Mouse (Mus musculus) B cell, adult 2 months (primary cell): ENCODE measurements around the gene Isoc2b.
"Not testable (repeated sequence)": the region's sequence is repeated elsewhere in the genome, so short reads cannot be mapped to it uniquely, and the experiment has no call there.

ENCODE experiments used
- DNase-seq, 2 experiments: peaks; one replicate each; pipeline ENCODE4 v3.0.0; 2022

Gene Isoc2b

DNA sequence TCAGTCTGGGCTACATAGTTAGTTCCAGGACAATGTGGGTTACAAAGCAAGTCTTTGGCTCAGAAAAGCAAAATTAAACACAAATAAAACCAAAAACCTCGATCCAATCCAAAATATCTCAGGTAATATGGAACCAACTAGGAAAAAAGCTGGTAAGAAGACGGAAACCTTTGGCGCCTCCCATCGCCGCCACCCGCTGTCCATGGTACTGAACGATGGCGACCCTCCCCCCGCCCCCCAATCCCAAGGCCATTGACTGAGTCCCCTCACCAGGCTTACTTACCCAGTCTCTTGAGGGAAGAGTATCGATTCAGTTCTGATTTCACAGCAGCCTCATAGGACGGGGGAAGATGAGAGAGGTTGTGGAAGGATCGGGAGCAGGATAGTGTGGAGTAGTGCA, 39.6 kb downstream of the Isoc2b start:
- DNase-seq = no peak

DNA sequence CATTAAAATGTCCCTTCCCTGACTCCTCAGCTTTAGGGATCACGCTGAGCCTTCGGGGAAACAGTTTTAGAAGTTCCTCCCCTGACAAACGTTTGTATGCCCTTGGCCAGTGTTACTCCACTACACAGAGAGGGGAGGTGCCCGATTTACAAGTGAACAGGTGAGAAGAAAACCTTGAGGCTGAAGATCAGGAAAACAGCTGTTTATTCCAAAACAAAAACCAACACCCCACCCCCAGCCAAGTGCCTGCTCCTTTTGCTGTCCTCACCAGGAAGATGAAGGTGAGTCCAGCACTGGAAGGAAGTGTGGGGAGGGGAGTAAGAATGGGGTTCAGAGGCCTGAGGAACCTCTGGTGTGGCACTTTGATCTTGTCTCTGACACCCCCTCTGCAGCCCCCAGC, 44.7 kb downstream of the Isoc2b start:
- DNase-seq = no peak

DNA sequence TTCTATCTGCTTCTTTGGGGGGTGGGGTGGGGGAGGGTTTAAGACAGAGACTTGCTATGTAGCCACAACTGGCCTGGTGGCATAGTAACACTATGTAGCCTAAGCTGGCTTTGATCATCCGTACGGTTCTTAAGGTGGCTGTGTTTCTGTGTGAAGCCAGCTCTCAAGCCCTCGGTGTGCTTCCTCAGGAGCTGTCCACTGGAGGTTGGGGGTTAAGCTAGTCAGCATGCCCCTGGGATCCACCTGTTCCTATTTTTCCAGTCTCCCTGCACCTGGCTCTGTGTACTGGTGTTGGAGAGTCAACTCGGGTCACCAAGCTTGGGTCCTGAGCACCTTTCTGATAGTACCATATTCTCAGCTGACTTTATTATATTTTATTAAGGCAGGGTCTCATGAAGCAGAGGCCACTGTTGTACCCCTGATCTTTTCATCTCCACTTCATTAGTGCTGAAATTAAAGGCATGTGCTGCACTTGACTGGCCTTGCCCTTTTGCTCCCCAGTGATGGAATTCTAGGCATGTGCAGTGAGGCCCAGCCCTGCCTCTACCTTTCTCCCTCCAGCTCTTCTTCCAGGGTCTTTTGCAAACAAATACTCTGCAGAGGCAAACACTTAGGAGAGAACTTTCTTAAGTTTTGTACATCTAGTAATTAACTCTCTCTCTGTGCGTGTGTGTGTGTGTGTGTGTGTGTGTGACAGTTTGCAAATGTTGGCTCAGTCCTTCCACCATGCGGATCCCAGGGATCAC, 47.7 kb downstream of the Isoc2b start:
- DNase-seq = no peak

DNA sequence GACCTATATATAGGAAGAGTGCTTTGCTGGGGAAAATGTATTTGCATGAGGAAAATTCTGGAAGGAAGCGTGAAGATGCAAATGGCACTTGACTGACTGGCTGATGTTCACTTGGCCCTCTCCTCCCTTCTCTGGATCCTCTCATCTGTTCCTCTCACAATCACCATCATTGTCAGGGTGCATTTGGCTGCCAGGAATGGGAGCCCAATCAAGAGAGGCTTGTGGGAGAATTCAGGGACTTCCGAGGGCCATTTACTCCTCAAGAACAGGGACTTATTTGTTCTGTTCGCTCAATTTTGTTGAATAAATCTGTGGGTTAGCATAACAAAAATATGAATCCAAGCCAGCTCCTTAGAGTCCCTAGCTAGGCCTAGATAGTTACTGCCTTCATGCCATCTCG, 48.4 kb downstream of the Isoc2b start:
- no peak for DNase-seq

DNA sequence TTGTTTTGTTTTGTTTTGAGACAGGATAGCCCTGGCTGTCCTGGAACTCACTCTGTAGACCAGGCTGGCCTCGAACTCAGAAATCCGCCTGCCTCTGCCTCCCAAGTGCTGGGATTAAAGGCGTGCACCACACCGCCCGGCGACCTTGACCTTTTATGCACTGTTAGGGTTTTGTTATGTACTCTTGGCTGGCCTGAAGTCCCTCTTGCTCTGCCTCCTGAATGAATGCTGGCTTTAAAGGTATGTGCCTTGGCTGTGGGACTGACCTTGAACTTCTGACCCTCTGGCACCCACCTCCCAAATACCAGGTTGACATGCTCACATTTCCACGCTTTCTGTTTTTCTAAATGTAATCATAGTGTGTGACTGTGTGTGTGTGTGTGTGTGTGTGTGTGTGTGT, 49.1 kb downstream of the Isoc2b start:
- DNase-seq = not testable (repeated sequence)

DNA sequence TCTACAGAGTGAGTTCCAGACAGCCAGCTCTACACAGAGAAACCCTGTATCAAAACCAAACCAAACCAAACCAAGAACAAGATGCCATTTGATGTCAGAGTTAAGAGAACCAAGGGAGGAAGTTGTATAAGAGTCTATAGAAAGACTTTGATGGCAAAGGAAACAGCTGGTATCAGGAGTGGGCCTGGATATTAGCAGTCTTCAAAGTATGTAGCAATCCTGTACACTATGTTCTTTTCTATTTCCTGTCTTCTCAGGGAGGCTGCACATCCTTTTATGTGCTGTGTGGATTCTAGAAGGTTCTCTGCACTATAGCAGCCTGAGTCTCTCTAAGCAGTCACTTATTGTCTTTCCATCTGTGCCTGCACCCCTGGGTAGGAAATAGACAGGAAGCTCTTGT, 53.5 kb downstream of the Isoc2b start:
- no peak for DNase-seq

DNA sequence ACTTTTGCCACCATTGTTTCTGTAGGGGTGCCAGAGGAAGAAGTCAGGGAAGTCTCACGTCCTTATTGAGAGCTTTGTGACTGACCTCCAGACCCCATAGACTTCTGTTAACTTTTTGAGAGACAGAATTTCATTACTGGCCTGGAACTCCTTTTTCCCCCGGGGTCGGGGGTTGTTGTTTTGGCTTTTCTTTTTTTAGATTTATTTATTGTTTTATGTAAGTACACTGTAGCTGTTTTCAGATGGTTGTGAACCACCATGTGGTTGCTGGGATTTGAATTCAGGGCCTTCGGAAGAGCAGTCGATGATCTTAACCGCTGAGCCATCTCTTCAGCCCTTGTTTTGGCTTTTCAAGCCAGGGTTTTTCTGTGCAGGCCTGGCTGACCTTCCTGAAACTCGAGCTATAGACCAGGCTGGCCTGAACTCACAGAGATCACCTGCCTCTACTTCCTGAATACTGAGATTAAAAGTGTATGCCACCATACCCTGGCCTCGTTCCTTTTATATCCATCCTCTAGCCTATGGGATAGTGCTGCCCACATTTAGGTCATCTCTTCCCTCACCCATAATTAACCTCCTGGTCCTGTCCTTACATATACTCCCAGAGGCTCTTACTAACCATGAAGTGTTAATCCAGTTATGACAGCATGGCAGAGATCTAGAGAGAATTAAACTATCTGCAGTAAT, 56.8 kb downstream of the Isoc2b start:
- DNase-seq = peak in 1 of 2 experiments; percentile 6

DNA sequence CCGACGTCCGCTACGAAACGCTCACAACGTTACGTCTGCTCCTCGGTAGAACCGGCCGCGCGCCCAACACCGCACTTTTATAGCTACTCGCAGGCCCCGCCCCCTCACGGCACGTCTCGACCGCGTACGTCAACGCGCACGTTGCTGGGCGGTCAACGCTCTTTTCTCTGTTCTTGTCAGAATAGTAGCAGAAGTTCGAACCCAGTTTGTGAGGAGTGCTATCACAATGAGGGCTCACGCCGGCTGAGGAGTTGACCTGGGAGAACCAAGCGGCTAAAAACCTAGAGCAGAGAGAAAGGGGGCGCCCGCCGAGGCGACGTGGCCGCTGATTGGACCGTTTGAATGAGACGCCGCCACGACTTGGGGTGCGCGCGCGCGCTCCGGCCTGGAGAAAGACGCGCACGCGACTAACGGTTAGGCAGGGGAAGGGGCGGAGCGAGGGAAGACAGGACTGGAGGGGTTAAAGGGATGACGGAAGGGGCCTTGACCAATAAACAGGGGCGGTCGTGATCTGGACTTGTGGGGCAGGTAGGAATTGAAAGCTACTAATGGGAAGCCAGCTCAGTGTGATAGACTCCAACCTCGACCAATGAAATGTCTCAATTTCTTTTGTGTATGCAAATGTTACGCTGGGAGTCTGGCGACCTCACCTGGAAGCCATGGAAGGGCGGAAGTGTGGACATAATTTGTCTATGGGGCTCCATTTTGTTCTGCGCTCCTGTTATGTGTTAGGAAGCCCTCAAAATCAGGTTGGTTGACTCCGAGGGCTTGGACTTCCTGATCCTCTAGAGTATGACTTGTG, 57.6 kb downstream of the Isoc2b start, which contains the start of gene Ube2s:
Gene Ube2s (minus strand): TSS at position 288 of the 802 bp plus-strand sequence.
- peak; percentile 98 for DNase-seq

DNA sequence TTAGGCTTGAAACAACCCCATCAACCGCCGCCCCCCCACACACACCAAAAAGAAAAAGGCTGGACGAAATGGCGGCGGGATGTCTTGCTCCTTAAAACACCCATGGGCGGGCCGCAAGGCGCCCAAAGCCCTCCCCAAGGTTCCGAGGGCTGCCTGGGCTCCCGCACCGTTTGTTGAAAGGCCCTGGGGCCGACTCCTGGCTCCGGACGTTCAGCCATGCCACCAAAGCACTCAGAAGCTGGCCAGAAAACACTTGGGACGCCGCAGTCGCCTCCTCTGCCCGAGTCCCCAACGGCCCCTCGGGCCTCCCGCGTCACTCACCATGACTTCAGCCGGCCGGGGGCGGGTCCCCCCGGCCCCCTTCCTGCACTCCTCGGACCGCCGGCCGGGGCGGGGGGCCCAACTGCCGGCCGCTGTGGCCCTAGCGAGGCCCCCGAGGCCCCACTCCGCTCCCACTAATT, 58.2 kb downstream of the Isoc2b start:
- DNase-seq = no peak

DNA sequence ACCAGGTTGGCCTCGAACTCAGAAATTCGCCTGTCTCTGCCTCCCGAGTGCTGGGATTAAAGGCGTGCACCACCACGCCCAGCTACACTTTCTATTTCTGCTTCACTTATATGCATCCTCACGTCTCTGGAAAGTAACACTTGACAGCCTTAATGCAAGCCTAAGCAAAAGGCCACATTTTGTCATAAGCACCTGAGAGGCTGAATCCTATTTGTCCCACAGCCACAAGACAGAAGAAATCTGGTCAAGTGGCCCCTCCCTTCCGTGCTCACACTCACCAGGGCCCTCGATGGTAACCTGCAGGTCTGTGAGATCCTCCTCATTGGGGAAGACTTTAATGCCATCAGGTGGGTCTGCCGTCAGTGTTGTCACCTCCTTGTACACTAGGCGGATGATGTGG, 58.9 kb downstream of the Isoc2b start:
- not testable (repeated sequence) for DNase-seq

DNA sequence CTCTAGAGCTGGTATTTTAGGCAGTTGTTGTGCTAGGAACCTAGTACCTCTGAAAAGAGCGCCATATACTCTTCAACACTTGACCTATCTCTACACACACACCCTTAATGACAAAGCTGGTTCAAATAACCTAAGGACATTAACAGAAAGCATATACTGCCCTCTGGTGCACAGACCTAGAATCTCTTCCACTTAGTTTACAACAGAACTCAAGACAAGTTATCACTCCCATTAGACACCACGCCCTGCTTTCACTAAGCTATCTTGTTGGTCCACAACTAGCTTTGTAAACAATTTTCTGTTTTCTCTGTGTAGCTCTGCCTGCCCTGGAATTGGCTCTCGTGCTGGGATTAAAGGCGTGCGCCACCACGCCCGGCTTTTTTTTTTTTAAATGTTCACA, 63.3 kb downstream of the Isoc2b start:
- peak; percentile 55 to 62 for DNase-seq

DNA sequence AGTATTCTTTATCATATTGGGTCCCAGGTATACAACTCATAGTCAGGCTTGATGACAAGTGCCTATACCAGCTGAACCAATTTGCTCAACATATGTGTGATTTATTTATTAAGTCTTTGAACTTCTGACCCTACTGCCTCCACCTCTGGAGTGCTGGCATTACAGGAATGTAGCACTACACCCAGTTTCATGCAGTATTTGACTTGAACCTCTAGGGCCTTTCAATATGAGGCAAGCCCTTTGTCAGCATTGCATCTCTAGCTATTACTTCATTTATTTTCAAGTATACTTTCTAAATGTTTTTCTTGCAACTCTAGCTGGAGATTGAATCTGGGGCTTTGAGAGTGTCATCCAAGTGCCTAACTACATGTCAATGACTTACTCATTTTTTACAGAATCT, 67.8 kb downstream of the Isoc2b start:
- DNase-seq = no peak

DNA sequence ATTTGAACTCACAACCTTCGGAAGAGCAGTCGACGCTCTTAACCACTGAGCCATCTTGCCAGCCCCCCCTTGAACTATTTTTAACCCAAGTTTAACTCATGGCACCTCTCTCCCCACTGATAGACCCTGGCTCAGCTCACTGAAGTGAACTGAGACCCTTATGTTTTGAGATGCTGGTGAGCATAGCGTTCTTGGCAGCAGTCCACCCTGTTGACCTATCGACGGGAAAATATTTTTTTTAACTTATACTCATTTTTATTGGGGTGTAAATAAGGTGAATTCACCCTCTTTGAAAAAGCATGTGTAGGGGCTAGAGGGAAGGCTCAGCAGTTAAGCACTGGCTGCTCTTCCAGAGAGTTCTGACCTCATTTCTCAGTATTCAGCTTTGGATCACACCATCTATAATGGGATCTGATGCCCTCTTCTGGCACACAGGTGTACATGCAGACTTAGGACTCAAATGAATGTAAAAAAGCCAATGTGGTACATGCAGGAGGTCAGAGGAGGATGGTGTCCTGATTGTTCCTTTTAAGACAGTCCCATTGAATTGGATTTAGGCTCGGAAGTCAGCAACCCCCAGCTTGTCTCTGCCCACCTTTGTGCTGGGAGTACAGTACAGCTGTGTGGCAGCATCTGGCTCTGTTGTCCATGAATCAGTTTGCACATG, 74.2 kb downstream of the Isoc2b start:
- peak; percentile 49 to 51 for DNase-seq
